Mouse (Mus musculus): ENCODE results near the gene Kif17. TPM values are rescaled to one million over a fixed set of nuclear protein-coding genes. Genes with fewer than 3 reads are reported as not detected.

Gene Kif17
- total RNA-seq, 2 experiments from 2014 or later: 28.8 to 33.0 TPM

- DNase-seq (ENCODE audit: low spot score in 2 of 2): no peak
Observed at GRCm38 (mm10) chr4:138336876-138337275, 86.6 kb downstream of the Kif17 start.

DNA sequence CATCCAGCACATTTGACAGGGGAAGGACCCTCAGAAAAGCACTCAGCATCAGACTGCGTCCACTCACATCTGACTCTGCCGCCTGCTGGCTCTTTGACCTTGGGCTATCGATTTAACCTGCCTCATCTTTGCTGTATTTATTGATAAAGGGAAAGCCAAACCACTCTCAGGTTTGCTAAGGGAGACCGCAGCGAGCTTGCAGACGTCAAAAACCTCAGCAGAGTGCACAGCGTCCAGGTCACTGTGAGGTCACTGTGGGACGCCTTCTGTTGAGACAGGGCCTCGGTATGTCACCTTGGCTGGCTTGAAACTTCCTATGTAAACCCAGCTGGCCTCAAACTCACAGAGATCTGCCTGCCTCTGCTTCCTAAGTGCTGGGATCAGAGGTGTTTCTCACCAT is 87.1 kb downstream of the Kif17 start:
- DNase-seq (ENCODE audit: low spot score in 2 of 2): no peak

DNA sequence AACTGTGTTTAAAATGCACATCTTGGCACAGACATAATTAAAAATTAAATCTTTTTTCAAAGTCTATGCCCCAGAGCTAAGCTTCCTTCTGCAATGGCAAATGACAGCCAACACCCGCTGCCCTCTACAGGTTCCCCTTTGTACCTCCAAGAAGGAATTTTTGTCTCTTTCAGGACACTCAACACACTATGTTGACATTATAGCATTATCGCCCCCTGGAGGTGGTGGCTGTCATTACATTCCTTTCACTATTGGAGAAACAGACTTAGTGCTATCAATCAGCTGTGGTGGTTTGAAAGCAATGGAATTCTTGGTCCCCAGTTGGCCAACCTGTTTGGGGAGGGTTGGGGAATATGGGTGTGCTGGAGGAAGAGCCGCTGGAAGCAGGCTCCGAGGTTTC is 89.7 kb downstream of the Kif17 start:
- DNase-seq (ENCODE audit: low spot score in 2 of 2): peak; percentile 48 to 74

DNA sequence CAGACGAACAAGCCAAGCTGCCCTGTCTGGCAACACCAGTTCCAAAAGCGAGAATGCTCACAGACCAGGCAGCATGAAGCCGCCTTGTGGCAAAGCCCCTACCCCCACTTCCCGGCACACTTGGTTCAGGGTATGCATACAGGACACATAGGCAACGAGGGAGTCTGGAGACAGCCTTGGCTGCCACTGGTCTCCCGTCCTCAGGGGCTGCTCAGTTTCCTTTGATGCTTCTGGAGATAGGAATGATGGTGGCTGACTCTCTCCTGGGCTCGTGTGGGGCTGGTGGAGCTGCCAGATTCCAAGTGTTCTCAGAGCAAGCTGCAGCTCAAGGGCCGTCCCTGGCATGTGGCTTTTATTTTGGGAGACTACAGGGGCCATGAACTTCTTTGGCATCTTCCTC is 91.2 kb downstream of the Kif17 start:
- no peak for DNase-seq (ENCODE audit: low spot score in 2 of 2)

DNA sequence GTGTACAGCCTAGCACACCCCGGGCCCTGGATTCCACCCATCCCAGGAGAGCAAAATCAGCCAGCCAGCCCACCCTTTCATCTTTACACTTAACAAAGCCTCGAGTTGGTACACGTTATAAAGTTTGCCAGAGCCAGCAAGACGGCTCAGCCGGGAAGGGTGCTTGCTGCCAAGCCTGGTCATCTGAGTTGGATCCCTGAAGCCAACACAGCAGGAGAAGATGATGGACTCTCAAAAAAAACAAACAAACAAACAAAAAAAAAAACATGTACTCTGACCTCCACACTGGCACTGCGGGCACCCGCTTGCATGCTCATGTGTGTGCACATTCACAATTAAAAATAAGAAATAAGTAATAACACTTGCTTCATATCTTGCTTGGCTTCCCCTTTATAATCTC is 91.8 kb downstream of the Kif17 start:
- DNase-seq (ENCODE audit: low spot score in 2 of 2): no peak

DNA sequence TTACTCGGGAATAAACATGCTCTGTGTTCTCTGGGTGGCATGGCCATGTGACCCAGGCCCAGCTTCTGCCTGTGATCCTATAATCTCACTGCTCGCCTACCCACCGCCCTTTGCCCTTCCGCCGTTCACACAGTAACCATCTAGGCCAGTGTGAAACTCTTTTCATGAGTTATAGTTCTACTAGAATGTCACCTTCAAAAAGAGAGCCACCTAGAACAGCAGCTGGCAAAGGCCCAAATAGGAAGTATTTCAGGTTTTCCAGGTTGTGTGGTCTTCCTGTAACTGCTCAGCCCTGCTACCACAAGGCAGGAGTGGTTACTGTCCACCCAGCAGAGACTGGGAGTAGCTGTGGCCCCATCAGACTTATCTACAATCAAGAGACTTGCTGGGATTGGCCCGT is 92.5 kb downstream of the Kif17 start:
- no peak for DNase-seq (ENCODE audit: low spot score in 2 of 2)

DNA sequence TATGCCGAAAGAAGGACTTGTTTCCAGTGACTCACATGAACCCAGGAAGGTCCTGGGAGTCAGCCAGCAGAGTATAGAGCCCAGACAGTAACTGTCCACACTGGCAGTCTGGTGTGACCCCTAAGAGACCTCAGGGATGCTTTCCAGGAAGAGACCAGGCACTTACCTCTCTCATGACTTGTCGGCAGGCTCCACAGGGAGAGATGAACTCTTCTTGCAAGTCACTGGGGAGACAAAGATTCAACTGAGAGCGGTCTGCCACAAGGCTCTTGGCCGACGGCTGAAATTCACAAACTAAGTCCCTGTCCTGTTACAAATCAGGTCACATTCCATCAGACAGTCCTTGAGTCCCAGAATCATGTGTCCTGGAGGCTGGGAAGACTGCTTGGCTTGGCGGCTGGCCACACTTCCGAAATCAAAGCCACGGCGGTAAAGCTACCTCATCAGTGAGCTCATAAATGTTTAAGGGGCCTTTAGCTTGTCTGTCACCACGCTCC is 93.2 kb downstream of the Kif17 start:
- no peak for DNase-seq (ENCODE audit: low spot score in 2 of 2)

DNA sequence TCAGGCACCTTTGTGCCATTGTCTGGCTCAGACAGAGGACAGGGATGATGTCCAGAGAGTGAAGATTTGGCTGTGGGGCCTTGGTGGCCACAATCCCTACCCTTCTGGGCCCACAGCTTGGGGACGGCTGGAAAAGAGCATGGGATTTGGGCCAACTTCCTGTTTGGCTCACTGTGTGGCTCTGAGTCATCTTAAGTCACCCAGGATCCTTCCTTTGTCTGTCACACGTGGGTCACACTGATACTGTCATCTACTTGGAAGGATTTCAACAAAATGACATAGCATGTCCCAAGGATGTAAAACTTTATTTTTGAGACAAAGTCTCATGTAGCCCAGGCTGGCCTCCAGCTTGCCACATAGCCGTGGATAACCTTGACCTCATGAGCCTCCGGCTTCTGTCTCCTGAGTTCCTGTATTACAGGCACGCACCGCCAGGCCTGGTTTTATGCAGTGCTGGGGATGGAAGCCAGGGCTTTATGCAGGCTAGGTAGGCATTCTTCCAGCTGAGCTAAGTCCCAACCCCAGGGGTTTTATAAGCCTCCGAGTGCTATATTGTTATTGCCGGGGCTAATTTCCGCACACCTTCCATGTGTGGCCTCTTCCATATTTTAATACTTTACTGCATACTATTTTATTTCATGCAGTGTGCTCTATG is 94.8 kb downstream of the Kif17 start:
- no peak for DNase-seq (ENCODE audit: low spot score in 2 of 2)

- DNase-seq (ENCODE audit: low spot score in 2 of 2): no peak
Observed at GRCm38 (mm10) chr4:138347280-138347679, 97.0 kb downstream of the Kif17 start.

DNA sequence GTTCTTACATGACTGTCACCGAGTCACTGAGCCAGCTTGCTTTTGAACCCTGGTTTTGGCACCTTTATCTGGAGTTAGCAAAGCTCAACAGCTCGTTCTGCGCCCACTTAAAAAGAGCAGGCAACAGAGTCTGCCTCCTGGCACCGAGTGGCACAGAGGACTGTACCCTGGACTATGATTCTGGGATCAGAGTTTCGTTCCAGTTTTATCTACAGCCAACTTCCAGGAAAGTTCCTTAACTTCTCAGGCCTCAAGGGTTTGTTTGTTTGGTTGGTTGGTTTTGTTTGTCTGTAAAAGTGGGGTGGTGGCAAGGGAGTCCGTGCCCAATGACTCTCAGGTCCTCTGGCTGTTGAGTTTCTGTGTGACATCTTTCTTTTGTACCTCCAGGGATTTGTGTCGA is 98.5 kb downstream of the Kif17 start:
- DNase-seq (ENCODE audit: low spot score in 2 of 2): no peak

Small RNA genes within 50 kb of the gene (microRNA-seq; reads per million reads assigned to microRNA genes)
- gene Gm27646 (0 to 0.21 reads per million in 2 experiments), gene Mir7019 (14.2 to 18.6 reads per million in 2 experiments)

Other genes starting within 250 kb of the Kif17 start
- gene Hp1bp3, start 34.1 kb upstream of the Kif17 start, total RNA-seq (2021): 100 to 1,000 TPM; 189 to 191 TPM
- gene Sh2d5, start within 50 bp of the Kif17 start, total RNA-seq (2021): 10 to 100 TPM; 71.7 to 83.2 TPM
- gene Ddost, start 54.3 kb downstream of the Kif17 start, total RNA-seq (2021): 10 to 100 TPM; 93.2 to 93.8 TPM
- gene Pink1, start 75.9 kb downstream of the Kif17 start, total RNA-seq (2021): 100 to 1,000 TPM; 347 to 376 TPM
- 1 to 10 TPM; 5.0 to 6.1 TPM for gene Cda, start 117.6 kb downstream of the Kif17 start, total RNA-seq (2021)
- gene Fam43b, start 146.1 kb downstream of the Kif17 start, total RNA-seq (2021): 10 to 100 TPM; 48.0 TPM
- gene Mul1, start 184.2 kb downstream of the Kif17 start, total RNA-seq (2021): 10 to 100 TPM; 70.8 to 72.3 TPM
- gene Camk2n1, start 203.9 kb downstream of the Kif17 start, total RNA-seq (2021): 1,000 to 10,000 TPM; 1,197 to 1,322 TPM